Mouse (Mus musculus): ENCODE results near the gene Rb1. TPM values are rescaled to one million over a fixed set of nuclear protein-coding genes. Genes with fewer than 3 reads are reported as not detected.

The Rb1 gene
- total RNA-seq, 2 experiments from 2014 or later: 32.4 to 33.0 TPM

DNA sequence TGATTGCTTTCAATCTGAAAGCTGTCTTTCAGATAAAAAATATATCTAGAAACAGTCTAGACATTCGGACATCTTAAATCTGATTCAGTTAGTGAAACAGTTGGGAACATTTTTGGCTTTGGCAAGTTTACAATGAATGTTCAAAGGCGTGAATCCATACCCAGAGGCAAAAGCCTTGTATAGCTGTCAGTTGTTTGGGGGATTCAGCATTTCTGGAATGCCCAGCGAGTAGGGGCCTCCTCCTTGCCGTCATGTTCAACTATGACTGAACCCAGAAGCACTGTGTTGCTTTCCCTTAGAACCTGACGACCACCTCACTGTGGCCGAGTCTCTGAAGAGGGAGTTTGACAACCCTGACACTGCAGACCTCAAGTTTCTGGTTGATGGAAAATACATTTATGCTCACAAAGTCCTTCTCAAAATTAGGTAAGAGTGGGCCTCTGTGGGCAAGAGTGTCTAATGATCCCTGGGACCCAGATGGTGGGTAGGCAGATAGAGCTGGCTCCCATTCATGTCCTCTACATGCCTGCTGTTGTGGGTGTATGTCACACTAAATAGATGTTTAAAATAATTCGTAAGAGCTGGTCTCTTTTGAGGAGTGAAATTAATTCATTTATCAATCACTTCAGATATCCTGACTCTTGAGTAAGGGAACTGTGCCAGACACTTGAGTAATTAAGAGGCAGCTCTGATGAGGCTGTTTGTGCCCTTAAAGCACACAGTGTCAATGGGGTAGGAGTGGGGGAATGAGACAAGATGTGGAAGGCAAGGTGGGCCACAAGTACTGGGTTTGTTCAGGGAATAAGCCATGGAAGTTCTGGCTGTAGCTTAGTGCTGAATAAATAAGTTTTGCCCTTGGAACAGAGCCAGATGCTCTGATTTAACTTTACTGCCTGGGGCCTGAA, 151.3 kb downstream of the Rb1 start:
- intact Hi-C loops (cut with DNase I): no loop called here
- DNase-seq (ENCODE audit: low spot score in 2 of 2): peak in 1 of 2 experiments; percentile 25

DNA sequence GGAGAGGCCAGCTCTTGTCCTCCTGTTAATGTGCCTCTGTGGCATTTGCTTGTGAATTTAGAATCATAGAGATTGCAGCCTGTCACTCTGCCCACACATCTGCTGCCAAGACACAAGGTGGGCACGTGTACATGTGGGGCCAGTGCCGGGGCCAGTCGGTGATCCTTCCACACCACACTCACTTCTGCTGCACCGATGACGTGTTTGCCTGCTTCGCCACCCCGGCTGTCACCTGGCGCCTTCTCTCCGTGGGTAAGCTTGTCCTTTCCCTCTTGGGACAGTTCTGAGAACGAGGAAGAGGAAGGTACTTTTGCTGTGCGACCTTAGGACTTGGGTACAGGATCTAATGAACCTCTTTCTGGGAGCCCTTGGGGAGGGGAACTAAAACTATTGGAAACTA, 152.0 kb downstream of the Rb1 start:
- intact Hi-C loops (cut with DNase I): no loop called here
- no peak for DNase-seq (ENCODE audit: low spot score in 2 of 2)

DNA sequence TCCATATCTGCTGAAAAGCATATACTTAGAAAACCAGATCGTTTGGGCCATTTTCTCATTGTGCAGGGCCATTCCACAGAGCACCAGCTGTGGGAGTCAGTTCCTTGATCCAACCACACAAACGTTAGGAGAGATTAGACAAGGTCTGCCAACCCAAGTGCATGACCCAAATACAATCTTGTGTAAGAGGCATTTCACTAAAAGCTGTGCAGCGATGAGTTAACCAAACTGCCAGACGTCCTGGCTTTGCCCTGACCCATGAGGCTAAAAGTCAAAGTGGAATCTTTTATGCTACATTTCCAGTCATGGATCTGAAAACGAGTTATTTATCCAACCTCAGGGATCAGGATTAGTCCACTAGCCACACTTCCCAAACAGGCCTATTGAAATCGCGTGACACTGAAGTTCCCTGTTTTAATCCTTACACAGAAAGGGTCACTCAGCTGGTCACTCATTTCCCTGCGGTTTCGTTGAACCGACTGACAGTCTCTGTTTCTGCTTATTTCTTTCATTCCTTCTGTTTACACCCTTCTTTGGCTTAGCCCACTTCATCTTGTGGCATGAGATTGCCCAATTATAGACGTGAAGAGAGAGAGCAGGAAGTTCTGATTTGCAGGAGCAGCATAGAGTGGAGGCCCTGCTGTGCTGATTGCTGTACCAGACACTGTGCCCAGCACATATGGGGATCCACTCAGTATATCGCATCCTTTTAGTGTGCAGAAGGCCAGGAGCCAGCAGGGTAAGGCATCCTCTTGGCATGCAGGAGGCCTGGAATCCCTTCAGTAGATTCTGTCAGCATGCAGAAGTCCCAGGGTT, 153.2 kb downstream of the Rb1 start:
- no peak for DNase-seq (ENCODE audit: low spot score in 2 of 2)
- intact Hi-C loops (cut with DNase I): no loop called here

DNA sequence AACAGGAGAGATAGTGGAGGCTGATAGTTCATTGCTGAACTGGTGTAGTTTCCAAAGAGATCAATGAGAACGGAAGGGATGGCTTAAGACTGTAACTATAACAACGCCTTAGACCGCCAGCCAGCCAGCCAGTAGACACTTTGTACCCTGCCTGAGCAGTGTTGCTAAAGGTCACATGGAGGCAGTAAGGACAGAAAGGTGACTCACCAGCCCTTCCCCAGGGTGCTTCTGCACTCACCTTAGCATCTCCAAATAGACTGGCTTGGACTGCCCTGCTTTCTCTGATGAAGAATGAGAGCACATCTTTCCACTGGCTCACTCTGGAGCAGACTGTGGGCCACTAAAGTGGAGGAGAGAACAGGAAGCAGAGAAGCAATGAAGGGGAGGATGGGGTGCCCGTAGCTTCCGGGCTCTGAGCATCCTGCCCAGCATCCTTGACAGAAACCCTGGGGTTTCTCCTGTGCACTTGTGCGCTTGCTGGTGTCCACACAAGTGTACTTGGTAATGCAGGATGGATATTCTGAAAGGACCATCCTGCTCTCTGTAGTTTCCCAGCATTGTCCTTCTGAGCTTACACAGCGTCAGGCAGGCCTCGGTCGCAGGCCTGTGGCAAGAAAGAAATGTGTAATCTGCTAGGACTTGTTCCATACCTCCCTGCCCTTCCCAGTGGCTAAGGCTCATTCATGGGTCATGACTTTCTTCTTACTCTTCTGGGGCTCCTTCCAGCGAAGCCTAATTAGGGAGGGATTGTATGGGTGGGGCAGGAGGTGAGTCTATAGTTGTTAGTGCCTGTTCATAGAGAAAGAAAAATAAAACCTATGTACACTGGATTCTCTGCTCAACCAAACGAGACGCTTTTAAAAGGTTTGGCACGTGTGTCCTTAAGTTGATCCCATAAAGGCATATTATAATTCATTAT, 155.4 kb downstream of the Rb1 start:
- intact Hi-C loops (cut with DNase I): no loop called here
- no peak for DNase-seq (ENCODE audit: low spot score in 2 of 2)

DNA sequence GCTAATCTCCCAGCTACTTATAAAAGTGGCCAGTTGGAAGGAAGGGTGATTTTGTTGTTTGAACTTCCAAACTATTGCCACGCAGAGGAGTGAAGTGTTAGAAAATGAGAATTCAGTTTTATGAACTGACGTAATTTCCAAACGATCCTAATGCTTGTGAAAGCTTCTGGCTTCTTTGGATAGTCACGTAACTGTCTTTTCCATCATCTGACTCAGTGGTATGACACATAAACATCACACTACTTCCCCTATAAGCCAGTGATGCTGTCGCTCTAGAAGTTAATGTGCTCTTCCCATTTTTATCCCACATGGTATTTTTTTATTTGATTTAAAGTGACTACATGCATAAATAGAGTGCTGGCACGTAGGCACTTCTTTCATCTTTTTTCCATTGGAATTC, 157.0 kb downstream of the Rb1 start:
- intact Hi-C loops (cut with DNase I): no loop called here

DNA sequence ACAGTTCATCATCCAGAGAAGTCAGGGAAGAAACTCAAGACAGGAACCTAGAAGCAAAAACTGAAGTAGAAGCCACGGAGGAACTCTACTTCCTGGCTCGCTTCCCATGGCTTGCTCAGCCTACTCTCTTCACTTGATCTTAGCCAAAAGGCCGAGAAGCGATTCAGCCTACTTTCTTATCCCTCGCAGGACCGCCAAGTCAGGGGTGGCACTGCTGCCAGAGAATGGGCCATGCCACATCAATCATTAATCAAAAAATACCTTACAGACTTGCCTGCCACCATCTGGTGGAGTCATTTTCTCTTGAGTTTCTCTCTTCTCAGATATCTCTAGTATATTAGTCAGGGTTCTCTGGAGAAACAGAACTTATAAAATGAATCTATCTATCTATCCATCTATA, 160.5 kb downstream of the Rb1 start:
- intact Hi-C loops (cut with DNase I): no loop called here
- DNase-seq (ENCODE audit: low spot score in 2 of 2): no peak

More for the DNA sequence above, 157.0 kb downstream of the Rb1 start:
- no peak for DNase-seq (ENCODE audit: low spot score in 2 of 2)

DNA sequence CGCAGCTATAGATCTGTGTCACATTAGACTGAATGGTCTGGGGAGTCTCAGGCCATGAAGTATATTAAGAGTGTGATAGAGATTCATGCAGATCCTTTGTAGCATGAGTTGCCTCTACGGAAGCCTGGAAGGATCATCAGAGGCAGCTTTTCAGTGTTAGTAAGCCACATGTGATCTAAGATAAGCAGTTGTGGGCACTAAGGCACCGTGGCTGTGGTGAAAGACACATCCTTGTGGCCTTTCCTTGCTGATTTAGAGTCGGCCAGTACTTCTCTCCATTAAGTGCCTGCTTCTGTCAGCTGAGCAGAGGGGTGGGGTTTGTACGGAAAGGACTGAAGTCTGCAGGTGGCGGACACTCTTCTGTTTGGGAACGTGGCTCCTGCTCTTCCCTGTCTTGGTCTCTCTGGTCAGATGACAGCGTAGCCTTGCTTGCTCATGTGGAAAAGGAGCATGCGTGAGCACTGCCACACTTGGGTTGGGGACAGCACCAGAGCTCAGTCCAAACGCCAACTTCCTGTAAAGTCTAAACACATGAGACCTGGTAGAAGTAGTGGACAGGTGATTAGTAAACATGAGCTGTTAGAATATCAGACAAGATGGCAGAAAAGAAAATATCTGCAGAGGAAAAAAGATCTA, 162.1 kb downstream of the Rb1 start:
- no peak for DNase-seq (ENCODE audit: low spot score in 2 of 2)
- intact Hi-C loops (cut with DNase I): no loop called here

DNA sequence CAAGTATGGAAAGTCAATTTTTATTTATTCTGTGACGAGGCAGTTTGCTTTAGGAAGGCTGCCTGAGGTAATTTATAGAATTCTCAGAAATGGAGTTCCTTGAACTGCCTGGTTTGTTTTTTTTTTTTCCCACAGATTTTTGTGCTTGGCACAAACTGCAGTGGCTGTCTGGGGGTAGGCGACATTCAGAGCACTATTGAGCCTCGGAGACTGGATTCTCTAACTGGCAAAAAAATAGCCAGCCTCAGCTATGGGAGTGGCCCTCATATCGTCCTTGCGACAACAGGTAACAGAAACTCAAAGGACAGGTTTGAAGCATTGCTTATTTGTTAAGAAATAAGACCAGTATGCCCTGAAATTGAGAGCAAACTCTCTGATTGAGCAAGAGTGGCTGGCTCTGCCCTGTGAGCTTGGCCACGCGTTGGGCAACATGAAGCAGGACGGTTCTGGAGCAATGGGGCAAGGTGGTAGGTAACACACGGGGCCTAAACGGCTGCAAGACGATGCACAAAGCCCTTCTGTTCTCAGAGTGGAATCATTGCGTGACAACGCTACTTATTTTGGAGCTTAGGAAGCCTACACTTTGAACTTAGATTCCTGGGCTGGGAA, 163.3 kb downstream of the Rb1 start:
- DNase-seq (ENCODE audit: low spot score in 2 of 2): no peak
- intact Hi-C loops (cut with DNase I): no loop called here

DNA sequence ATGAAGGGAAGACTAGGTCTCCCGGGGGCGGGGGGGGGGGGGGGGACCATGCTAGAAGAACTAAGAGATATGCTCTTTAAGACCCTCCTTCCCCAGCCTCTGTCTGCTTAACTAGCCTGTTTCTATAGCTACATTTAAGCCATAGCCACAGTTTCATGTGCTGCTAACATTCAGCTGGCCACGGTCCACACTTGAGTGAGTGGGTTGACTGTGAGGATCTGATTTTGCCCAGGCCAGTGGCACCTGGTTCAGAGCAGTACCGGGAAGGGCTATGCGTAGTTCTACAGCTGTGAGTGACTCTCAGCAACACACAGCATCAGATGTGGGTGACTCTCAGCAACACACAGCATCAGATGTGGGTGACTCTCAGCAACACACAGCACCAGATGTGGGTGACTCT, 164.3 kb downstream of the Rb1 start:
- intact Hi-C loops (cut with DNase I): no loop called here
- DNase-seq (ENCODE audit: low spot score in 2 of 2): peak; percentile 14 to 56

DNA sequence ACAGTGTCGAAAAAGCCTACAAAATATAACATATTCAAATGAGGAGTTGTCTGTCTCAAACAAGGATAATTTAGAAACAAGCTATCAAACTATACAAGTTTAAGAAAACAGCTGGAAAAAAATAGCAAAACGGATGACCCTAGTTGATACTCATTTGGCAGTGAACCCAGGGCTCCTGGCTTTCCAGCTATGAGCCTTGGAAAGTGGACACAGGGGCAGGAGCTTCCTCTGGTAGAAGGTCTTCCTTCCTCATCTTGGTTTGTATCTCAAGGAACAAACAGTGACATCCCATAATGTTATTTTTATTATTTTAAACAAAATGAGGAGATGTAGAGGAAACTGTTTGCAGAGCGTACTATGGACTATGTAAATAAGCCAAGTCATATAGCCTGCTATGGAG, 177.5 kb downstream of the Rb1 start:
- DNase-seq (ENCODE audit: low spot score in 2 of 2): no peak
- intact Hi-C loops (cut with DNase I): no loop called here

DNA sequence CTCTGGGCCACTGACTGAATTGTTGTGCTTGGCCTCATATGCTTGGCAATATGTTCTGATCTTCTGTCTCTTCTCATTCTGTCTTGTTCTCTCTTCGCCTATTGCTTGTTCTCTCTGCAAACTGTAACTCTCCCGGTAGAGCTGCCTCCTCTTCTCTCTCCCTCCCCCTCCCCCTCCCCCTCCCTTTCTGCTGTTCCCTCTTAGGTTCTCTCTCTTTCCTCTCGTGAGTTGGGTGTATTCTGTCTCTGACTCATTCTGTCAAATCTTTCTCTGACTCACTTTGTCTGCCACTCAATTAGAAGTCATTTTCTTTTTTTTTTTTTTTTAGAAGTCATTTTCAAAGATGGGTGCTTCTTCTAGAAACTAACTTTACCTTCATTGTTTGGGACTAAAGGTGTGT, 178.9 kb downstream of the Rb1 start:
- intact Hi-C loops (cut with DNase I): no loop called here
- no peak for DNase-seq (ENCODE audit: low spot score in 2 of 2)

DNA sequence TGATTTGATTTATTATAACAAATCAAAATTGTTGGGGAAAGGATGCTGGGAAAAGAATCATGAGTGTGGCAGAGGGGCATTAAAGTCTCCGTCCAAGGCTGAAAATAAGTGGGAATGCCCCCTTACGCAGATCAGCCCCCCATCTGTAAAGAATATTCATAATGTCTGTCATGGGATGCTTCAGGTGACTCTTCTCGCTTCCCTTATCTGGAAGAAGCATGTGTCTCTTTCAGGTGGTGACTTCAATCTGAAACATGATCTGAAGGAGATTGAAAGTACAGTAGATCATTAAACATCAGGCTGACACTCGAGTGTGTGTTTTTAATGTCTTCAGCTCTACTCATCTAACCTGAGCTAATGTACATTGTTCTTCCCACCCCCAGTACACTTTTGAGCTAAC, 180.1 kb downstream of the Rb1 start:
- DNase-seq (ENCODE audit: low spot score in 2 of 2): no peak
- intact Hi-C loops (cut with DNase I): no loop called here

DNA sequence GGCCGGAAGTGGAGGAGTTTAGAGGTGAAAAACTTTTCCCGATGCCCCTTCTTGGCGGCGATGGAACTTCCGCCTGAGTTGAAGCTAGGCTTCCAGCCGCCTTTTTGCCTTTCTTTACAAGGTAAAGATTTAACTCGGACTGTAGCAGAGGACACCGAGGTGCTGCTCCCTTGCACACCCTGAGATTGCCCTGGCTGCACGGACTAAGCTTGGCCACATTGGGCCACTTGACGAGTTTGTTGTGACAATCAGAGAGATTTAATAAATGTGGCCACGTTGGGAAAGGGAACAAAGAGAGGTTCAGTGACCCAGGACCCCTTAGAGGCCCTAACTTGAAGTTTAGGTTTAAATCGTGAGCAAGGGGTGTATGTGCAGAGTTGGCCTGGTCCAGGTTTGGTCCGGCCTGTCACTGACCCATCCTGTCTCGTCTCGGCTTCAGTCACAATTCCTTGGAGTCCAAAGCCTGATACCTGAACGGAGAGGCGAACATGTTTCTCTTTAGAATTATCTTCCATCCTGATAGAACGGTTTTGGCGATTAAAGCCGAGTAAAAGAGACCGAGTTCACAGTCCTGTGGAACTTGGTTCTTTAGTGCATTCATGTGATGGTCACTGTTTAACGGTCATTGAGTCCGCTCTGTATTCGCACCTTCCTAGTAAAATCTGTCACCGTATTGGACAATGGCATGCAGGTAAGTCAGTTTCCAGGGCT, 181.8 kb downstream of the Rb1 start:
- DNase-seq (ENCODE audit: low spot score in 2 of 2): no peak
- intact Hi-C loops (cut with DNase I): loop anchor here (5.0 kb wide), 1 partner anchor 93 kb away; the partner anchor contains the start of gene Lpar6

DNA sequence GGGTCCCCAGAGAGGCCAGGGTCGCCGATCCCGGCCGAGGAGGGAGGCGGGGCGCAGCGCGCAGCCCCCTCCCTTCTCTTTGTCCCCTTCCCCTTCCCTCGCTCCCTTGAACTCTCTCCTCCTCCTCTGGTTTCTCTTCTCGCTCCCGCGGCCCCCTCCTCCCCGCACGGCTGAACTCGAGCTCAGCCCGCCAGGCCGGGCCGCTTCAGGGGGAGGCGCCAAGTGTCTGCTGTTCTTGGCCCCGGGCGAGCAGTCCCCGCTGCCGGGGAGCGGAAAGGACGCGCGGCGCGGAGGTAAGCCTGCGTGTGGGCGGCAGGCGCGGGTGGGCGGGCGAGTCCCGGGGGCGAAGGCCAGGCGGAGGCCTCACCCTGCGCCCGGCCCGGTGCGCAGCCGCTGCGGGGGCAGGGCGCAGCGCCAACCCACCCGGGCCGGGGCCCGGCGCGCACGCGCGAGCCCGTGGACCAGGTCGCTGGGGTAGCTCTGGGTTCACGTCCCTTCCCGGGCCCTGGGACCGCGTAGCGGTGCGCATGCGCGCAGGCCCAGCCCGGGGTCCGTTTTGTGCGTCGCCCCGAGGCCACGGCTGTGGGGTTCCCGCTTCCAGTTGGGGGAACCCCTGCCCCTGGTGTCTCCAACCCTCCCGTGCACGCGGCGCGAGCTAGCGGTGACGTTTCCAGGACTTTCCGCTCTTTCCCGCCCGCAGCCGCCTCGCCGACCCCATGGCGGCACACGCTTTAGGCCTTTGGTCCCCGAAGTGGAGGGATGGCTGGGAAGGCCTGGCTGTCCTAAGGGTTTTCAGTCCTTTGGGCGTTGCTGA, 182.5 kb downstream of the Rb1 start:
- intact Hi-C loops (cut with DNase I): loop anchor here (5.0 kb wide), 1 partner anchor 94 kb away; the partner anchor contains the start of gene Lpar6
- DNase-seq (ENCODE audit: low spot score in 2 of 2): peak; percentile 52 to 78

DNA sequence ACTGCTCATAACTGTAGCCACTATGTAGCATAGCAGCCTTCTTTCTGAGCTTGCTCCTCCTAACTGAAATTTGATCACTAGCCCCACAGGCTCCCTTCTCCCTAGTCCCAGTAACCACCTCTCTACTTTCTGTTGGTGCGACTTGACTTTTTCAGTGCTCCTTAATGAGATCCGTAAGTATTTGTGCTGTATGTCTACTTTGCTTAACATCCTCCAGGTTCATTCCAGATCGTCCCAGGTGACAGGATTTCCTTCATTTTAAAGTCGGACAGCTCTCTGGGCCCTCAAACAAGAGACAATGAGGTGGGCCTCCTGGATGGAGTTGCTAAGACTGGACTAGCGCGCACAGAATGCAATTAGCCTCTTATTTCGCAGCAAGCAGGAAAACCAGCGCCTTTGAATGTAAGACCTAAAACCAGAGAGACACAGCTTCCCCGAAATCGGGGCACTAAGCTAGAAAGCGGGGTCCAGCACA, 183.2 kb downstream of the Rb1 start:
- intact Hi-C loops (cut with DNase I): loop anchor here (5.0 kb wide), 1 partner anchor 95 kb away; the partner anchor contains the start of gene Lpar6
- DNase-seq (ENCODE audit: low spot score in 2 of 2): no peak

DNA sequence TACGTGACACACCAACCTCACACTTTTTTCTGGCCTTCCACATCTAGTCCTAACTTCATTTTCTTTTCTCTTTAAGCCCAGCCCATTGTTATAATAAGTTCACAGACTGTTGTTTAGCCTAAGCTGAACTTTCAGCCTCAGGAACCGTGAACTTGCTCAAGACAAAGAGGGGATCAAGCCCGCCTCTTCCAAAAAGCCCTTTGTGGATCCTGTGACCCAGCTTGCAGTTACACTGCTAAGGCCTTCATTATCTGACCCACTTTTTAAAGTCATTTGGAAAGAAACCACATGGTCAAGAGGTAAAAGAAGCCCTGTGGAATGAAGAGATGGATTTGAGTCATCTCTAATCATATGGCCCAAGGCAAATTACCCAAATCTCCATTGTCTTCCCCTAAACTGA, 183.8 kb downstream of the Rb1 start:
- intact Hi-C loops (cut with DNase I): loop anchor here (5.0 kb wide), 1 partner anchor 96 kb away; the partner anchor contains the start of gene Lpar6
- no peak for DNase-seq (ENCODE audit: low spot score in 2 of 2)

DNA sequence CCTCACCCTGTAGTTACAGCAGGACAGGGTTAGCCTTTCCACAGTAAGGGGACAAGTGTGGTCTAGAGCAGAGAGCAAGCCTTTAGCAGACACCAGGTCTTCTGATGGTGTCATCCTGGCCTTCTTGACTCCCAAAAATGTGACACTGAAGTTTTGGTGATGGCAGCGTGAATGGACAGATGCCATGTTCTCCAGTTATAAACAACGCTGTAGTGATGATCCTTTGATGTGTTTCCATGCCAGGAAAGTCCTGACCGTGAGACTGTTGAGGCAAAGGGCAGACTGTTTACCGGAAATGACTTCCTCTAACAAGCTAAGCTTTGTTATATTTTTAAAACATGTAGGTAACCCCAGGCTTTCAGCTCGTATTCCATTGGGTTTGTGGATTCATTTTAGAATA, 185.8 kb downstream of the Rb1 start:
- intact Hi-C loops (cut with DNase I): loop anchor here (5.0 kb wide), 1 partner anchor 97 kb away; the partner anchor contains the start of gene Lpar6
- no peak for DNase-seq (ENCODE audit: low spot score in 2 of 2)

All from left cerebral cortex, postnatal 14 days (tissue).